Mouse (Mus musculus): ENCODE measurements around the gene Scin. TPM values are rescaled to one million over a fixed set of nuclear protein-coding genes. Genes with fewer than 3 reads are reported as not detected.

Gene Scin
- polyA plus RNA-seq, 1 experiment from 2014 or later, result 0.47 TPM

DNA sequence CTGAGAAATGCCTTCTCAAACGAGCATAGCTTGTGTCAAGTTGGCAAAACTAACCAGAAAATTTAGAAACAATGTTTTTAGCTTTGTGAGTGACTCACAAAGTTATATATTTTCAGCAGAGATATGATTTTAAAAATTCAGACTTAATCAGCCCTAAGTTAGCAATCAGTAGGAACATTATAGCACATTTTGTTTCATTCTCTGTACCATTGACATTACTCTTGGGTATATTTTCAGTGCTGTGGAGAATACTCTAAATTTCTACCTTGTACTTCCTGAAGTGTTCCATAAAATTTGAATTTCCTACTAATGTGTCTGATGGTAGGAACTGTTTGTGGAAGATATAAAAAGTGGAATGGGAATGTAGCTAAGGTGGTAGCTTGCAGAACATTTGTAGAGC, 87.0 kb downstream of the Scin start:
- no peaks in the 10 kb centered on the region for H3K4me1 ChIP-seq
- H3K4me3 ChIP-seq (replicated peaks), result no peak overlapping the region
- no peak overlapping the region for H3K9ac ChIP-seq (replicated peaks)
- H3K27ac ChIP-seq (replicated peaks), result no peak overlapping the region
- ATAC-seq (ENCODE audit: low FRiP score), result no peak
- WGBS, result 86% methylated on average over 1 of the region's 1 CpGs
- no peaks in the 10 kb centered on the region for H3K36me3 ChIP-seq
- no peak overlapping the region for H3K4me2 ChIP-seq
- no peaks in the 10 kb centered on the region for H3K27me3 ChIP-seq (replicated peaks)
- H3K9me3 ChIP-seq (replicated peaks), result no peaks in the 10 kb centered on the region

DNA sequence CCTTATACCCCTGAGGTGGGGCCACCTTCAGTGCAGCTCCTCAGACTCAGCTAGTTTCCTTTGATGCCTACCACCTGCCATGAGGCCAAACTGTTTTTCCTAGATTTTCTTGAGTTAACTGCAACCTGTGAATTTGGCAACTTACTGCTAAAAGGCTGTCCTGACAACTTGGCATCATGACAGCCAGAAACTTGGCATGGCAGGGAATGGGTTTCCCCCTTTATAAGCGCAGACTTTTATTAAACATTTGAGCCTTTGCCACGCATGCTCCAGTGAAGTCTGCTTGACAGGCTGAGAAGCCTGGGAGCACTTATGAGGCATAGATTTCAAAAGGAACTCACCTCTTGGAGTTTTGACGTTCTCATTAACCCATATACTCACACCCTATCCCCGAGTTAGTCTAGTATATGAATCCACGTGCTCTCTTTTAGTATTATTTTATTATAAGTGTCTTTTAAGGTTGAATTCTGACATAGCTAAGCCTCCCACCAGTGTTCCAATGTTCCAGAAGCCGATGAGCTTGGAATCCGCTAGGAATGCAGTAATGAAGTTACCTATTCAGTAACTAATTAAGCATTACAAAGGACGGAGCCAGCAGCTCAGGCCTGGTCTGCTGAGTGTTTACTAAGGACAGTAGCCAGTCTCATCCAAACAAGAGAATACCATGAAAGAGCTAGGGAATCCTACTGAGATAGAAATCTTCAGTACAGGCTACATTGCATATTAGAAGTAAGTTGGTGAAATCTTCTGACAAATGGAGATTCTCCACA, 90.0 kb downstream of the Scin start:
- Histone ChIP-seq H3K27ac (replicated peaks) (no peak overlapping the region), H3K36me3 (no peaks in the 10 kb centered on the region), H3K27me3 (replicated peaks) (no peaks in the 10 kb centered on the region), H3K9ac (replicated peaks) (no peak overlapping the region), H3K9me3 (replicated peaks) (no peaks in the 10 kb centered on the region), H3K4me3 (replicated peaks) (no peak overlapping the region), H3K4me2 (no peak overlapping the region), H3K4me1 (no peaks in the 10 kb centered on the region)
- 88% methylated on average over 8 of the region's 8 CpGs for WGBS
- no peak for ATAC-seq (ENCODE audit: low FRiP score)

DNA sequence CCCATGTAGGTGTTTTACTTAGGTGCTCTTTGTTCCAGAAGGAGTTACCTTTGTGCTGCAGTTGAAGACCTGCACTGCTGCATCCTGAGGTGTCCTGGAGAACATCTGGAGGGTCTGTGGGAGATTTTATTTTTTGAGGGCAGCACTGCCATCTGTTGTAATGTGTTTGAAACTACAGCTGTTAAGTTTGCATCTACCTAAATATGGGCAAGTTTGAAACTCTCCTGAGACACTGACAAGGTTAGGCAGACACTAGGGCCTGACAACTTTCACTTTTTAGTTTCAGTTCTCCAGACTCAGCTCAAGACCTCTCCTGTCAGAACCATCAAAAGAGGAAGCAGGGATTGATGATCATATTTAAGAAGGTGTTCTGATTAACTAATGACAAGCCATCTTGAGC, 94.0 kb downstream of the Scin start:
- H3K9me3 ChIP-seq (replicated peaks), result no peaks in the 10 kb centered on the region
- H3K36me3 ChIP-seq, result no peaks in the 10 kb centered on the region
- H3K4me2 ChIP-seq, result no peak overlapping the region
- no peak for ATAC-seq (ENCODE audit: low FRiP score)
- H3K27me3 ChIP-seq (replicated peaks), result no peaks in the 10 kb centered on the region
- no peak overlapping the region for H3K4me3 ChIP-seq (replicated peaks)
- H3K27ac ChIP-seq (replicated peaks), result no peak overlapping the region
- peaks cover 14% of the 10 kb centered on the region for H3K4me1 ChIP-seq
- H3K9ac ChIP-seq (replicated peaks), result no peak overlapping the region

DNA sequence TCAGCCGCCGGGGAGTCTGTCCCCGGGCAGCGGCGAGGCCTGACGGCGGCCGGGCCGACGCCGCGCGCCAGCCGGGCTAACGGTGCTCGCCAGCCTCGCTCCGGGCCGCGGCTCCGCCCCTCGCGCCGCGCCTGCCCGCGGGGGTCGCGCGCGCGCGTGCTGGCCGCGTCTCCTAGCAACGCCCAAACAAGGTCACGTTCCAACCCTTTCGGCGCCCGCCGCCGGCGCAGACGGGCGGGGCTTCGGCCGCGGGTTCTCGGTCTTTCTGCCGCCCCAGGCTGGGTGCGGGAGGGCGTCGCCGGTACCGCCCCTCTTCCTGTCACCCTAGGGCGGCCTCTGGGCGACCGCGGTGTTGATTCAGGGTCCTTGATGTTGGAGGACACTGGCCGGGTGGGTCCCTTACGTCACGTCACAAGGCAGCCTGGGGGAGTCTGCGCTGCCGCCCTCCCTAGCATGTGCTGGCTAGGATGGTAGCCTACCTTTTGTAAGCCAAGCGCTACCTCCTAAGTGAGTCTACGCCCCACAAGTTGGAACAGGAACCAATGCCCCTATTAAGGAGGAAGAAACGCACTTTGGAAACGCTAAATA, 96.1 kb downstream of the Scin start, which contains the start of gene Arl4a:
Gene Arl4a (minus strand): TSS at position 150 of the 588 bp plus-strand sequence.
- no peaks in the 10 kb centered on the region for H3K36me3 ChIP-seq
- no peaks in the 10 kb centered on the region for H3K9me3 ChIP-seq (replicated peaks)
- H3K4me1 ChIP-seq, result peaks cover 23% of the 10 kb centered on the region
- under 1% methylated on average over 68 of the region's 68 CpGs for WGBS
- peak within 1 kb of the TSS; percentile 91 for H3K9ac ChIP-seq (replicated peaks)
- H3K4me3 ChIP-seq (replicated peaks), result peak within 1 kb of the TSS; percentile 96
- H3K4me2 ChIP-seq, result peak within 1 kb of the TSS; percentile 70
- peak within 1 kb of the TSS; percentile 97 for H3K27ac ChIP-seq (replicated peaks)
- H3K27me3 ChIP-seq (replicated peaks), result no peaks in the 10 kb centered on the region
- peak; percentile 95 for ATAC-seq (ENCODE audit: low FRiP score)

DNA sequence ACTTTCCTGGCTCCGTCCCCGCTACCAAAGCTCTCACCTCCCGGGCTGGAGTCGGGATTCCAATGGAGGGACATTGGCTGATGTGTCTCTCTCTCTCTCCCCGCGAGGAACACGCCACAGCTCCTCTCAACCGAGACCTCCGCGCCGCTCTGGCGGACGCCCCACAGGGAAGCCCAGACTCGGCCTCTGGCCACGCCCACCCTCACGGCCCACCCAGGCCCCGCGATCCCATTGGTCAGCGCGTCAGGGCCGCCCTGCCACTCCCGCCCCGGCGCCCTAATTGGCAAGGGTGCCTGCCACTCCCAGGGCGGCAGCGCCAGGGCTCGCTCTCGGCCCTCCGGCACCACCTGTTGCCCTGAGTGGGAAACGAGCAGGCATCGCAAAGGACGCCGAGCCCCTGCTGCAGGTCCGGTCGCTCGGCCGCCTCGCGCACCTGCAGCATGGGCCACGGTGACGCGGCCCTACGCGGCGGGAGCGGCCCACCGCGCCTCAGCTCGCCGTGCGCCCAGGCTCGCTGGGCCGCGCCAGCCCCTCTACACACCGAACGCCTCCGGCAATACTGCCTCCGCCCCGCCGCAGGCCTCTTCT, 96.7 kb downstream of the Scin start:
- Histone ChIP-seq H3K4me3 (replicated peaks) (peak overlapping the region; percentile 96), H3K4me1 (peaks cover 23% of the 10 kb centered on the region), H3K9ac (replicated peaks) (peak overlapping the region; percentile 91), H3K4me2 (peak overlapping the region; percentile 70), H3K9me3 (replicated peaks) (no peaks in the 10 kb centered on the region), H3K27ac (replicated peaks) (peak overlapping the region; percentile 97), H3K36me3 (no peaks in the 10 kb centered on the region), H3K27me3 (replicated peaks) (no peaks in the 10 kb centered on the region)
- peak; percentile 97 for ATAC-seq (ENCODE audit: low FRiP score)
- WGBS, result under 1% methylated on average over 57 of the region's 60 CpGs

DNA sequence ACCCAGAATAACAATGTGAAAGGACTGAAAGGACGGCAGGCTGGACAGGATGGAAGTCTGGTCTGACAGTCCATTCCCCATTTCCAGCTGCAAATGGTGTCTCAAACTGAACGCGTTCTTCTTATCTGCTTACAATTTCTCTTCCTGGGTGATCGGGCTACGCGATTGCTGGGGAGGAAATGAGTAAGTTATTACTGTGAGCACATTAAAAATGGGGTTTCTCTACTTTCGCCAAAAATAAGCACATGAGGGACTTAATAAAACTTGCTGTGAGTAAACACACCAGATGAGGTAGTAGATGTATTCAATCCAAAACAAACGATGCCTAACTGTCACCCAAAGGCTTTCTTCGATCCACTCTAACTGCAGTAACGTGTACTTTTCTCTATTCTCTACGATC, 97.4 kb downstream of the Scin start:
- no peaks in the 10 kb centered on the region for H3K27me3 ChIP-seq (replicated peaks)
- H3K27ac ChIP-seq (replicated peaks), result peak overlapping the region; percentile 97
- no peaks in the 10 kb centered on the region for H3K9me3 ChIP-seq (replicated peaks)
- peaks cover 23% of the 10 kb centered on the region for H3K4me1 ChIP-seq
- peak overlapping the region; percentile 91 for H3K9ac ChIP-seq (replicated peaks)
- no peak for ATAC-seq (ENCODE audit: low FRiP score)
- H3K4me2 ChIP-seq, result peak overlapping the region; percentile 70
- H3K36me3 ChIP-seq, result no peaks in the 10 kb centered on the region
- under 1% methylated on average over 11 of the region's 11 CpGs for WGBS
- H3K4me3 ChIP-seq (replicated peaks), result peak overlapping the region; percentile 96

DNA sequence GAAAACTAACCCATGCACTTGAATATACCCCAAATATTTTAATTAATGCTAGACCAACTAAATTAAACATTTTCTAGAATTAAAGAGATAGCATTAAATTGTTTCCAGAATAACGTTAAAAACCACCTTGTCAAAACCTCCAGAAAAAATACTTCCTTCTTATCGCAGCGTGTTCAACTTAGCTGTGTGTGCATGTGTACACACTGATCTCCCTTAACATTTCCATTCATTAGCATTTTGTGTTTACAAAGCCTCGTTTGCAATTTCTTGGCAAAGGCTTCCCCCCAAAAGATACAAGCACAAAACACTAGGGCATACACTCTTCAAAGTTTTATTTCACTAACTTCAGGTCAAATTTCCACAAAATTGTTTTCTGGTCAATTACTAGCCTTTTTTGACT, 98.5 kb downstream of the Scin start:
- H3K27ac ChIP-seq (replicated peaks), result peak overlapping the region; percentile 97; the same call in 1 of the 2 replicates
- no peak for ATAC-seq (ENCODE audit: low FRiP score)
- H3K9me3 ChIP-seq (replicated peaks), result no peaks in the 10 kb centered on the region

DNA sequence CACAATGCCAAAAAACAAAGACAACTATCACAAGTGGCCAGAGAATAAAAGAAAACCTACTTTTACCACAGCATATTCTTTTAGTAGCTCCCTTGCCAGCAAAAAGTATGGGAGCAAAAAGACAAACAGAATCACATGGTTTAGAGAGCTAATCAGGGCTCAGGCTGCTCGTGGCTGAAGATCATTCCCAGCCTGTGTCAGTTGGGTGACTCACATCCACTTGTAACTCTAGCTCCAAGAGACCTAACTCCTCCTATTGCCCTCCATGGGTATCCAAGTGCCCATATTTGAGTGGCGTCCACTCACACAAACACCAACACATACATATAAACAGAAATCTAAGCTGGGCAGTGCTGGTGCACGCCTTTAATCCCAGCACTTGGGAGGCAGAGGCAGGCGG, 104.8 kb downstream of the Scin start:
- no peak overlapping the region for H3K9ac ChIP-seq (replicated peaks)
- no peak overlapping the region for H3K4me2 ChIP-seq
- no peaks in the 10 kb centered on the region; the same call in 1 of the 2 replicates for H3K36me3 ChIP-seq
- H3K4me3 ChIP-seq (replicated peaks), result no peak overlapping the region
- ATAC-seq (ENCODE audit: low FRiP score), result no peak
- whole genome bisulfite sequencing, result 81% methylated on average over 4 of the region's 4 CpGs
- no peaks in the 10 kb centered on the region for H3K27me3 ChIP-seq (replicated peaks)
- H3K27ac ChIP-seq (replicated peaks), result no peak overlapping the region
- H3K4me1 ChIP-seq, result peaks cover 2% of the 10 kb centered on the region; the same call in 1 of the 2 replicates
- H3K9me3 ChIP-seq (replicated peaks), result no peaks in the 10 kb centered on the region

More for the DNA sequence above, 98.5 kb downstream of the Scin start:
- H3K4me2 ChIP-seq, result peak overlapping the region; percentile 70
- H3K36me3 ChIP-seq, result no peaks in the 10 kb centered on the region; the same call in 1 of the 2 replicates
- WGBS, result 45% methylated on average over 4 of the region's 4 CpGs
- H3K27me3 ChIP-seq (replicated peaks), result no peaks in the 10 kb centered on the region
- H3K9ac ChIP-seq (replicated peaks), result 0 out of 2 replicates have a peak overlapping the region, but pooled peaks have one; percentile 91
- peaks cover 23% of the 10 kb centered on the region for H3K4me1 ChIP-seq
- H3K4me3 ChIP-seq (replicated peaks), result peak overlapping the region; percentile 96

DNA sequence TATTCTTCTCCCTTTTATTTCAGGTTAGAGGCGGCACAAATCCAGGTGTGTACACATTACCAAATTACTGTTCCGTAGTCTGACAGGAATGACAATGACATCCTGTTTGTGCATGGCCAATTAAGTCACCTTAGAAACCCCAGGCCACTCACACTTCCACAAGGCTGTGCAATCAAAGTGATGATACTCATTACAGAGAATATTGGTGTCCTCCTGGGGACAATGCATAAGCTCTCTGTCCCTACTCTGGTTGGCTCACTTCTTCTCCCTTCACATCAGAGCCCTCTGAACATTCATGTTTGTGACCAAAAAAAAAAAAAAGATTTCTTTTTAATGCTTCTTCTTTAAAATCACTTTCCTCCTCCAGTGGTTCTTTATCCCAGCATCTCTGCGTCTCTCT, 106.2 kb downstream of the Scin start:
- Histone ChIP-seq H3K9me3 (replicated peaks) (no peaks in the 10 kb centered on the region), H3K4me2 (no peak overlapping the region), H3K9ac (replicated peaks) (no peak overlapping the region), H3K27me3 (replicated peaks) (no peaks in the 10 kb centered on the region), H3K36me3 (no peaks in the 10 kb centered on the region; the same call in 1 of the 2 replicates), H3K27ac (replicated peaks) (no peak overlapping the region), H3K4me3 (replicated peaks) (no peak overlapping the region), H3K4me1 (no peaks in the 10 kb centered on the region)
- no peak for ATAC-seq (ENCODE audit: low FRiP score)
- 71% methylated on average over 3 of the region's 3 CpGs for WGBS

DNA sequence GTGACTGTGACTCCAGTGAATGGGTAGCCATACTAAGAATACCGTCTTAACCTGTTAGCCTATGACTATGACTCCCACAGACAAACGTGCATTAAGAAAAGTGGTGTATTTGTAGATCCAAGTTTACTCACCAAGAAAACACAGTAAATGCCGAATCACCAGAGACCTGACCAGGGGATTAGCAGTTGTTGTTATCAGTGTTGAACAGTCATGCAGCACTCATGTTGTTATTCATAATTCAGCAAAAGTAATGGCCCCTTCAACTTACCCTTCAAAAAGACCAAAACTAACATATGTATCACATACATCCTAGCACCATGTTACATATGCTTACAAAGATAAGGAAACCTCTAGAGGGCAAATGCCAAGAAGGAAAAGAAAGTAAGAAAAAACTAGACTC, 106.6 kb downstream of the Scin start:
- no peaks in the 10 kb centered on the region for H3K9me3 ChIP-seq (replicated peaks)
- 96% methylated on average over 3 of the region's 3 CpGs for WGBS
- no peak overlapping the region for H3K4me2 ChIP-seq

DNA sequence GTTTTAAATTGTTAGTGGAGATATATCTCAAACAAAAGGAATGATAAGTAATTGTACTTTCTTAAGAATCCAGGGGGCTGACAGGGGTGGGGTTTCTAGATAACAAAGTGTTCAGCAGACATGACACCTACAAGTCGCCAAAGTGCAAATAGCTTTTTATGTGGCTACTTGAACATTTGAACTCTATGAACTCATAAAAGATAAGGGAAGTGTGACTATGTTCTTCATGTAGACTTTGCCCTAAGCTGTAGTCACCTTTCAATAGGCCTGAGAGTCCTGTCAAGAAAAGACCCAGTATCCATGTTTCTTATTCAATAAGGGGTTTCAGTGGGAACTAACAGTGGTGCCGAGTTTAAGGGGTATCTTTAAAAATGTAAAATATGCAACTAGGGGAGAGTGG, 110.1 kb downstream of the Scin start:
- no peaks in the 10 kb centered on the region for H3K9me3 ChIP-seq (replicated peaks)

More for the DNA sequence above, 106.6 kb downstream of the Scin start:
- Histone ChIP-seq H3K4me3 (replicated peaks) (no peak overlapping the region), H3K27me3 (replicated peaks) (no peaks in the 10 kb centered on the region), H3K36me3 (no peaks in the 10 kb centered on the region; the same call in 1 of the 2 replicates), H3K27ac (replicated peaks) (no peak overlapping the region), H3K4me1 (no peaks in the 10 kb centered on the region), H3K9ac (replicated peaks) (no peak overlapping the region)
- ATAC-seq (ENCODE audit: low FRiP score), result no peak

More for the DNA sequence above, 110.1 kb downstream of the Scin start:
- Histone ChIP-seq H3K27ac (replicated peaks) (no peak overlapping the region), H3K4me3 (replicated peaks) (no peak overlapping the region), H3K9ac (replicated peaks) (no peak overlapping the region), H3K36me3 (no peaks in the 10 kb centered on the region), H3K27me3 (replicated peaks) (no peaks in the 10 kb centered on the region), H3K4me1 (no peaks in the 10 kb centered on the region), H3K4me2 (no peak overlapping the region)
- WGBS, result 85% methylated on average over 2 of the region's 2 CpGs
- ATAC-seq (ENCODE audit: low FRiP score), result no peak

Data from neural tube, embryonic 15.5 days (tissue).